Mouse (Mus musculus): ENCODE measurements at regions not wholly inside any gene's neighbourhood (a gene's known extent, or its start where the extent isn't known, plus 50 kb on each side); places are given as distances from the start of the nearest gene placed in this dataset.

- DNase-seq (ENCODE audit: low spot score) = no peak
These were observed 62.7 kb downstream of the Lrrc30 start for GRCm38 (mm10) chr17:67569865-67570264.

DNA sequence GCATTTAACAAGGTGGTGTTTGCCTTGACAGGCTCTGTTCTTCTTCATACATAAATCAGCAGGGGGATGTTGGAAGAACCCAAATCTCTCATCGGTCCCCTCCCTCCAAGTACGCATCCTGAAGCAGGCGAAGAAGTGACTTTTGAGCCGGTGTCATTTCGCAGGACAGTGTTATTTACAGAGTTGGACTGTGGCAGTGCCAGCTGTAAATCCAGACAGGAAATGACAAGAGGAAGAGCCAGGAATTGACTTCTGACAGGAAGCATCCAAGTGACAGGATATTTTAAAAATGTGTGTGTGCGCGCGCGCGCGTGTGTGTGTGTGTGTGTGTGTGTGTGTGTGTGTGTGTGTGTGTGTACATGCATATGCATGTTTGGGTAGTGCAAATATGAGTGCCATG, 66.3 kb downstream of the Lrrc30 start:
- no peak for DNase-seq (ENCODE audit: low spot score)

- DNase-seq (ENCODE audit: low spot score) = no peak
These were observed 66.8 kb downstream of the Lrrc30 start for GRCm38 (mm10) chr17:67565746-67566145.

DNA sequence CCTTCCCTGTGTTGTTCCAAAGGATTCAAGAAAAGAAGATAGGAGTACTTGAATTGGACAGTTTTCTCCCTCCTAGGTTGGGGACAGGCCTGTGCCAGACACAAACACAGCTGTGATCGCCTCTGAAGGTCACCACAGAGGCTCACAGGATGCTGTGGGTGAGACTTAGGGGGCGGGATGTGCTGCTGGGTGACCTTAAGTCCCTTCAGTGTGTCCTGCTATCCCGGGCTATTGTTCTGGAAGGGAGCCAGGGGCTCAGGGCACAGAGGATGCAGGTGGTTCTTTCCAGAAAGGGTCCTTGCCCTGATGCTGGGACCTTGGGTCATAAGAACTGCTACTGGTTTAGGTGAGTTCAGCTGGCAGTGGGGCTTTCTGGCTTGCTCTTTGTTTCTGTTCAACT, 67.7 kb downstream of the Lrrc30 start:
- no peak for DNase-seq (ENCODE audit: low spot score)

GRCm38 (mm10) chr17:67563036-67563435, 69.5 kb downstream of the Lrrc30 start:
- DNase-seq (ENCODE audit: low spot score) = no peak

- no peak for DNase-seq (ENCODE audit: low spot score)
These were observed 70.7 kb downstream of the Lrrc30 start for GRCm38 (mm10) chr17:67561802-67562201.

DNA sequence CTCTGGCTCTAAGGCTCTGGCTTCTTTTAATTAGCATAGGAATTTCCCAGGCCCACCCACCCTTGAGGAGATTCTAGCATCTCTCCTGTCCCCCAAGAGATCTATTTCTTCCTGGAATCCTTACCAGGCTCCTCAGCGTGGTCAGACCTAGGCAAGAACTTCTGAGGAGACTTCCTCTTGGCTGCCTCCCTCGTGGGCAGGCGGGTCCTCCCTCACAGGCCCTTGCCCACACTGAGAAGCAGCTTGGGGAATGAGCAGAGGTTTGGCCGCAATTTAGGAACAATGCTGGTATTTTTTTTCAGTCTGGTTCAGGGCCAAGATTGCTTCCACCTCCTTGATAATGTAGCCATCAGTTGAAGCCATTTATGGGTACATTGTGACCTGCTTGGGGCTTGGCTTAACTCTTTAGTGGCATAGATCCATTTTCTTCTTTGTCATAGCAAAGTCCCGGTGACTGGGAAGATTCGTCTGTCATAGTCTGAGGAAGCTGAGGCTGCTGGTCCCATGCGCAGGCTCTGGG, 75.1 kb downstream of the Lrrc30 start:
- no peak for DNase-seq (ENCODE audit: low spot score)

DNA sequence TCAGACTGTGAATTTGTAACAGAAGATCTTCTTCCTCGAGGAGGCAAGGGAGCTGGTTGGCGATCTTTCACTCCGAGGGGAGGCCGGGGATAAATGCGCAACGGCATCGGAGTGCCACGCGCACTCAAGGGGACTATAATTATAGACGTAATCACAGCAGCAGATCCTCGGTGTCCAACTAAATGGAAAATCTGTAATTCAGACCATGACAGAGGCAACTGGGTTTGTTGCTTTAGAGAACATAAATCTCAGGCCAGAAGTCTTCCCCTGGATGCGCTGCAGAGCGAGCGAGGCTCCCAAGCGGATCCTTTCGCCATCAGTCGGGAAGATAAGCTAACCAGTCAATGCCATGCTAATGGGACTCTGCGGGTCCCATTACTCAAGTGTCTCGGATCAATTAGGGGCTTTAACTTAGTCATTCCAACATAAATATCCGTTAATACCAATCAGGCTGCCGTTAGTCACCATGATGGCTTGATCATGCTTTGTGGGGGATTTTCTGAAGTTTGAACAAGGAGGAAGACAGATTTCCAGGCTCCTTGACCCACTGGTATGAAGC, 79.9 kb downstream of the Lrrc30 start:
- no peak for DNase-seq (ENCODE audit: low spot score)

DNA sequence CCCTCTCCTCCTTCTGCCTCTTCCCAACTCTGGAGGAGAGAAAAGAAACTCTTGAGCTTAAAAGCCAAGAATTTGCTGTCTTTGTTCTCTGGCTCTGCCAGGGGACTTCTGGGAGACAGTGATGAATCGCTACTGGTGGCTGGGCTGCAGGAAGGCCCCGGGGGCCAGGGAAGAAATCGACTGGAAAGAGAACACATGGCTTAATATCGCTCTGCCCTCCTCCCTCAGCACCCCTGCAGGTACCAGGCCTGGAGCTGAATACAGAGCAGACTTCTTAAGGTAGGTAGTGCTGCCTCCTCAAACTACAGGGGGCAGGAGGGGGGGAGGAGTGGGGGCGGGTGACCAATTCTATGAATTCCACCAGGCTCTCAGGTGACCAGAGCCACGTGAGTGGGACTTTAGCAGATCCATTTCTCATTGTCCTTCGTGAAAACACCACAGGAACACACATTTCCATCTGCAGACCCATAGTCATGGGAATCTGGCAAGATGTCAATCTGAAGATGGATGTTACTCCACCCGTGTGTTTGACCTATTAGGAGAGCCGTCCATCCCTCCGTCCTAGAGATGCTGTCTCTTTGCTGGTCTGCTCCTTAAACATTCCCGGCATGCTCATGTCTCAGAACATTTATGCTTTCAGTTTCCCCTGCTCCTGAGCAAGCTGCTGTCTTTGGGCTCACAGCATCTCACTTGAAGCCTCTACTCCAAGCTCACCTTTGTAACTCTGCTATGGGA, 83.4 kb downstream of the Lrrc30 start:
- DNase-seq (ENCODE audit: low spot score) = no peak

DNA sequence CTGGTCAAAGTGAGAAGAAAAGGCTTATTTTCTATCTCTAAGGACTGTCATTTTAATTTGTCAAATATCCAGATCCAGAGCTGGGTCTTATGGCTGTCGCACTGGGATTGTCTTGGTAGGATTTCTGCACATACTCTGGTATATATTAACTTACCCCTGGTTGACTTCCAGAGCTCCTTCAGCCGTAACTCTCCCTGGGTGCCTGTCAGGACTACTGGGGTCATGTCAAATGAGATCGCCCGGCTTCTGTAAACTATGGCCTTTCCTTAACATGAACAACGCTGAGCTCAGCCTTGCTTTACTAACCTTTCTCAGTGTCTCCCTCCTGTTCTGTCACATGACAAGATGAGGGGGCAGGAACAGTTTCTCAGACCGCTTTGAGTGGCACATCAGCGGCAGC, 88.1 kb downstream of the Lrrc30 start:
- no peak for DNase-seq (ENCODE audit: low spot score)

DNA sequence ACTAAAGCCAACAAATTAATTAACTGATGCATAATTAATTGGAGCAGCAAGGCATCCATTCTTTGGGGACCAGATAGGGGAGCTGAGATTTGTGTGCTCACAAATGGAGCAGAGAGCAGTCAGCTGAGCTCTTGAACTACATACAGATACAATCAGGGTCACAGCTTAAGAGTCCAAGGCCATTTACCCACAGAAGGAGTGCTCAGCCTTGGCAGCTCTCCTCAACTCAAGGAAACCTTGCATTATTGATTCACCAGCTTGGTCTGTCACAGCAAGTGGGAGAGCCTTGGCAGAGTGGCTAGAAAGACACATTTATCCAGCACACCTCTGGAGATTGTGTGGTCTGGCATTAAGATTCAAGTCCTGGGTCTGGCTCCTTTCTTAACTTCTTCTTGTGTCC, 100.2 kb downstream of the Lrrc30 start:
- DNase-seq (ENCODE audit: low spot score) = no peak

DNA sequence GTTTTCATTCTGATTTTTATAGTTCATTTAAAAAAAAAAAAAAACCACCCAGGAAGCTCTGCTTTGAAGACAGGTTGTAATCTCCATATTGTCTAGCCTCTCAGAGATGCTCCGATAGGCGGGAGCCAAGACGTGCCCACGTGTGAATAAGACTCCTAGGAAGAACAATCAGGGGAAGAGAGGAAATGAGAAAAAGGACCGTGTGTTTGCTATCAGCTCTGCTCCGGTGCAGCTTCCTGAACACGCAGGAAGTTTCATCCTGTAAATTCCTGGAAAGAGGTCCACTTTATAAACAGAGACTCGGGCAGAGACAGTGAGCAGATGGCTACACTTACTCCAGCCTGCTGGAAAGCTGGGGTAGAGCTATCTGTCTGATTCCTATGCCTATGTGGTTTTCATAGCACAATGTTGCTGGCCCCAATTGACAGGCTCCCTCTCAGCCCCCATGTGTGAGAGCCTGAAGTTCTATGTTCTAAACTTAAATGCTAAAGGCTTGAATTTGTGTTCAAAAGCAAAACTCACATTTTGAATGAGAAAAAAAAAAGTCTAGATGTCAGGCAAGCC, 111.6 kb downstream of the Lrrc30 start:
- DNase-seq (ENCODE audit: low spot score) = no peak

- no peak for DNase-seq (ENCODE audit: low spot score)
These were observed 116.8 kb downstream of the Lrrc30 start for GRCm38 (mm10) chr17:67515601-67516147.

DNA sequence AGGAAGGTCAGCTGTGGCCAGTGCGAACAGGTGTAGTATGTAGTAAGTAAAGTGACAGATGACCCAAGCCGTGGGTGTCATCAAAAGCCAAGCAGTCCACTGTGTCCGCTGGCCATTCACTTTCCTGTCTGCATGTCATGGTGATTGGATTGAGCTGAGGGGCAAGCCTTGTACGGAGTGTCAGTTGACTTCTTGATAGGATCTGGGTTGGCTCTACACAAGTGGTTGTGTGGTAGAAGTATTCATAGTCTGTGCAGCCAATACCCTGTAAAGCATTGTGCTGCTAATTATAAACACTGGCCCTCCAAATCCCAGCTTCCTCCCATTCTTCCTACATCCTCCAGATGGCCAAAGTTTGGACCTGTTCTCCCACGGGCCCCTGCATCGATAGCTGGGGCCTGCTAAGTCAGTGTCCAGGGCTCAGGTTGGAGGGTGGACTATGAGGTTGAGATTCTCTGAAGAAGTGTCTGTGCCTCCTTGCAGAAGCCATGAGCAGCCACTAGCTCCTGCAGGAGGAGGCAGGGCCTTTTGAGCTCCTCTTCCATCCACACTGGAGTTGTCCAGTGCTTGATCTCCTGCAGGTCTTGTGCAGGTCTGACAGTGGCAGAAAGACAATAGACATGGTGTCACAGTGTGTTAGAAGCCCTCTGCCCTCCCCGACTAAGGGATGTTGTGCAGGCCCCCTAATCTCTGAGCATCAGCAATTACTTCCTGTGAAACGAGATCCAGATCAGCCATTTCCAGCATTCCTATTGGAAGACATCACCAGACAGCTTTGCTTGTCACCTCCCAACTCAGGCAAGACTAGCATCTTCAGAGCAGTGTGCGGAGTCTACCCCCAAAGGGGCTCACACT, 117.9 kb downstream of the Lrrc30 start:
- no peak for DNase-seq (ENCODE audit: low spot score)

- DNase-seq (ENCODE audit: low spot score) = peak; percentile 31
These were observed 119.6 kb downstream of the Lrrc30 start for GRCm38 (mm10) chr17:67512699-67513450.

DNA sequence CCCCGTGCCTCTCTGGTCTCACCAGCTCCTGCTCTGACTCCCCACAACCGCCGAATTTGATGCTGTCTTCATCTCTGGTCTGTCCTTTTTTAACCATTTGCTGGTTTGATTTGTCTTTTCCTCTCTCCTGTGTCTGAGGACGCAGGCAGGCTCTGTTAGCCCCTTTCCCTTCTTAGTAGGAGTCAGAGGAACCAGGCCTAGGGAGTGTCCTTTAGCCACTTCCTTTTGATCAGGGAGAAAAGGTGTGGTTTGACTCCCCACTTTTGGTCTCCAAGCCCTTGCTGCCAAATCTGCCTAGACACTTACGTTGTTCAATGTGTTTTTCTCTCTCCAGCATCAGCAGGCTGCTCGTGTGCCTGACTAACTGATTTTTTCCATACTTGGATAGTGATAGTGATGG, 120.5 kb downstream of the Lrrc30 start:
- DNase-seq (ENCODE audit: low spot score) = no peak

DNA sequence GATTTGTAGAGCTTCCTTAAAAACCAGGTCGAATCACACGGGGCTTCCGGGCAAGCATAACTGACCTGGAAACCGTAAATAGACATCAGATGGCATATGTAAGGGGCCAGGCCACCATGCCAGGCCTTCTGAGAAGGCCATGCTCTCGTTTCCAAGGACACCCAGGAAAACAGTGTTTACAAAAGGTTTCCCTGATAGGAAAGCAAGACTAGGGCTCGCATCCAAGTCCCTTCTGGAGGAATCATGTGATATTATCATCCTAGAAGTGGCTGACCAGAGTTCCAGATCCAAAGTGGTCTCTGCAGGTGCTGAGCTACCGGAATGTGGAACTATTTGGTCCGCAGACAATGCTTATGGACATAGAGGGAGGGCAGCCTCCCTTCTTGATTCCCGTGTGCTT, 122.6 kb downstream of the Lrrc30 start:
- DNase-seq (ENCODE audit: low spot score) = no peak

GRCm38 (mm10) chr17:67509091-67509618, 123.4 kb downstream of the Lrrc30 start:
- DNase-seq (ENCODE audit: low spot score) = no peak

- DNase-seq (ENCODE audit: low spot score) = no peak
These were observed 124.2 kb downstream of the Lrrc30 start for GRCm38 (mm10) chr17:67508353-67508752.

GRCm38 (mm10) chr17:67506466-67506865, 126.1 kb downstream of the Lrrc30 start:
- no peak for DNase-seq (ENCODE audit: low spot score)
